Mouse (Mus musculus): ENCODE measurements at regions not wholly inside any gene's neighbourhood (a gene's known extent, or its start where the extent isn't known, plus 50 kb on each side); places are given as distances from the start of the nearest gene placed in this dataset.

GRCm38 (mm10) chr16:24097596-24097995 lies 108.9 kb upstream of the Bcl6 start:
- TF ChIP-seq CTCF (IDR thresholded peaks at IDR 0.05; ENCODE audit: borderline replicate concordance, control insufficient read depth, extremely low read depth, insufficient read depth, low read length, poor library complexity) (no peak), POLR2A (IDR thresholded peaks at IDR 0.05; ENCODE audit: control insufficient read depth, extremely low read depth, insufficient read depth, low read length, poor library complexity) (no peak)
